In genomic region chr14:101591101-101591500, GRCm38 (mm10) we compare ENCODE assay signal across 19 mouse cellular contexts. TPM values are rescaled to one million over a fixed set of nuclear protein-coding genes. Genes with fewer than 3 reads are reported as not detected.
A peak's percentile ranks its signal among the peaks of the same experiment; 100 is the strongest.
DNase-seq lines count a peak whose midpoint lies in the region; ATAC-seq lines count a peak whose summit lies in the region.
"Had no signal": no experiment of that assay in that cellular context is flagged by ENCODE, and none has a peak within 500 bp of the region (broad histone marks: within the 10 kb centered on the region; RNA-seq: fewer than 3 reads in every experiment).

No protein-coding gene starts in this region.

- H3K27ac ChIP-seq in heart, embryonic 12.5 days (ENCODE audit: poor library complexity, severe bottlenecking): no peak overlapping the region
- H3K27ac ChIP-seq: heart, embryonic 15.5 days; hindbrain, embryonic 14.5 days; limb, embryonic 10.5 days; liver, embryonic 12.5 days; stomach, embryonic 15.5 days had no signal

- H3K4me1 ChIP-seq in heart, embryonic 12.5 days (replicated peaks): peaks cover 30% of the 10 kb centered on the region
- H3K4me1 ChIP-seq: liver, embryonic 12.5 days; stomach, embryonic 15.5 days had no signal

- H3K36me3 ChIP-seq in heart, embryonic 12.5 days: peaks cover 3% of the 10 kb centered on the region; the same call in 1 of the 2 replicates
- H3K36me3 ChIP-seq: heart, embryonic 15.5 days; limb, embryonic 10.5 days; liver, embryonic 12.5 days; stomach, embryonic 15.5 days had no signal

- no peak overlapping the region for H3K9ac ChIP-seq in heart, embryonic 12.5 days
- H3K9ac ChIP-seq: heart, embryonic 15.5 days; hindbrain, embryonic 14.5 days; liver, embryonic 12.5 days; stomach, embryonic 15.5 days had no signal

- no peak overlapping the region for H3K4me3 ChIP-seq in heart, embryonic 12.5 days
- H3K4me3 ChIP-seq: heart, embryonic 15.5 days; limb, embryonic 10.5 days; liver, embryonic 12.5 days; myocyte; stomach, embryonic 15.5 days had no signal

- ATAC-seq in heart, embryonic 12.5 days (ENCODE audit: insufficient number of reproducible peaks, low FRiP score): no peak
- ATAC-seq: forebrain, embryonic 14.5 days; intestine, postnatal 0 days; liver, embryonic 12.5 days; lung, postnatal 0 days had no signal

- H3K27me3 ChIP-seq in heart, embryonic 12.5 days (replicated peaks): no peaks in the 10 kb centered on the region
- H3K27me3 ChIP-seq: heart, embryonic 15.5 days; liver, embryonic 12.5 days; stomach, embryonic 15.5 days had no signal

- WGBS in heart, embryonic 12.5 days: 79% methylated on average over 5 of the region's 5 CpGs

- H3K9me3 ChIP-seq in heart, embryonic 12.5 days (replicated peaks): 0 out of 2 replicates have a peak, but pooled peaks cover 4% of the 10 kb centered on the region
- H3K9me3 ChIP-seq: heart, embryonic 15.5 days; limb, embryonic 10.5 days; liver, embryonic 12.5 days; stomach, embryonic 15.5 days had no signal

- no peak overlapping the region for H3K4me2 ChIP-seq in heart, embryonic 12.5 days
- H3K4me2 ChIP-seq: heart, embryonic 15.5 days; hindbrain, embryonic 14.5 days; liver, embryonic 12.5 days; stomach, embryonic 15.5 days had no signal

- peak; percentile 19 for DNase-seq in heart, postnatal 4 days
- peak; percentile 31 for DNase-seq in adrenal gland, postnatal 10 days
- DNase-seq in brain, adult 2 months (ENCODE audit: low read depth, low spot score): peak; percentile 71
- DNase-seq in cerebellum, adult 9-11 months: peak; percentile 65
- DNase-seq in lung, adult 18-20 months: no peak
- no peak for DNase-seq in yolk sac, embryonic 10.5 days (ENCODE audit: low spot score)
- DNase-seq: kidney, postnatal 10 days; layer of hippocampus, adult 9-11 months; spleen, adult 18-20 months had no signal

RNA-seq across cellular contexts. Expression of gene Tbc1d4, which starts 17.9 kb away (rescaled TPM):
- total RNA-seq in heart, postnatal 4 days (2021): 10 to 100 TPM; 36.8 to 39.9 TPM
- 28.8 and 29.3 TPM in 2 replicates for polyA plus RNA-seq in heart, embryonic 12.5 days (2016; fragmentation: Nextera tagmentation; extraction: Ambion mirVana)
- total RNA-seq in adrenal gland, postnatal 10 days (2021): 10 to 100 TPM; 26.2 to 61.3 TPM

RNA-seq across cellular contexts. Expression of gene Commd6, which starts 49.4 kb away (rescaled TPM):
- 10 to 100 TPM; 35.0 to 37.7 TPM for total RNA-seq in heart, postnatal 4 days (2021)
- polyA plus RNA-seq in heart, embryonic 12.5 days (2016; fragmentation: Nextera tagmentation; extraction: Ambion mirVana): 78.8 and 79.2 TPM in 2 replicates
- 10 to 100 TPM; 62.2 to 69.4 TPM for total RNA-seq in adrenal gland, postnatal 10 days (2021)

Comparison
In these comparisons a context has a peak if more than half of its experiments do, and no peak if none do; other contexts are left out.
1. DNase-seq: peak in heart, postnatal 4 days (single experiment), adrenal gland, postnatal 10 days (single experiment), brain, adult 2 months (single experiment) and cerebellum, adult 9-11 months (single experiment); none in lung, adult 18-20 months (0 of 2) and yolk sac, embryonic 10.5 days (single experiment).